Mouse (Mus musculus): ENCODE measurements around the gene Astn1. TPM values are rescaled to one million over a fixed set of nuclear protein-coding genes. Genes with fewer than 3 reads are reported as not detected.

Gene Astn1
- polyA plus RNA-seq, 1 experiment: 0.02 TPM

GRCm38 (mm10) chr1:158615202-158615601, 253.1 kb downstream of the Astn1 start:
- Histone ChIP-seq H3K4me1 (ENCODE audit: control insufficient read depth, insufficient read depth, insufficient read length) (no peaks in the 10 kb centered on the region), H3K27me3 (ENCODE audit: control insufficient read depth, insufficient read depth, low read length) (no peaks in the 10 kb centered on the region), H3K27ac (ENCODE audit: insufficient read depth, low read length) (no peak overlapping the region), H3K36me3 (ENCODE audit: control insufficient read depth, insufficient read depth, low read length) (no peaks in the 10 kb centered on the region), H3K4me3 (ENCODE audit: extremely low read depth, insufficient read depth, insufficient read length) (no peak overlapping the region)
- DNase-seq (ENCODE audit: low read depth in 1 of 2, low spot score in 2 of 2): no peak
- WGBS: 81% methylated on average over 1 of the region's 1 CpGs
- TF ChIP-seq POLR2A (IDR thresholded peaks at IDR 0.05; ENCODE audit: low read depth, low read length) (no peak), CTCF (IDR thresholded peaks at IDR 0.05; ENCODE audit: extremely low read depth, insufficient read depth, insufficient read length, insufficient replicate concordance) (no peak)

GRCm38 (mm10) chr1:158617943-158618342, 255.9 kb downstream of the Astn1 start:
- Histone ChIP-seq H3K36me3 (ENCODE audit: control insufficient read depth, insufficient read depth, low read length) (no peaks in the 10 kb centered on the region), H3K4me1 (ENCODE audit: control insufficient read depth, insufficient read depth, insufficient read length) (no peaks in the 10 kb centered on the region), H3K27ac (ENCODE audit: insufficient read depth, low read length) (no peak overlapping the region), H3K27me3 (ENCODE audit: control insufficient read depth, insufficient read depth, low read length) (no peaks in the 10 kb centered on the region), H3K4me3 (ENCODE audit: extremely low read depth, insufficient read depth, insufficient read length) (no peak overlapping the region)
- TF ChIP-seq CTCF (IDR thresholded peaks at IDR 0.05; ENCODE audit: extremely low read depth, insufficient read depth, insufficient read length, insufficient replicate concordance) (no peak), POLR2A (IDR thresholded peaks at IDR 0.05; ENCODE audit: low read depth, low read length) (no peak)
- WGBS: 84% methylated on average over 4 of the region's 4 CpGs
- no peak for DNase-seq (ENCODE audit: low read depth in 1 of 2, low spot score in 2 of 2)

GRCm38 (mm10) chr1:158632935-158633334, 270.9 kb downstream of the Astn1 start:
- Histone ChIP-seq H3K4me1 (ENCODE audit: control insufficient read depth, insufficient read depth, insufficient read length) (no peaks in the 10 kb centered on the region), H3K36me3 (ENCODE audit: control insufficient read depth, insufficient read depth, low read length) (no peaks in the 10 kb centered on the region), H3K27me3 (ENCODE audit: control insufficient read depth, insufficient read depth, low read length) (no peaks in the 10 kb centered on the region), H3K4me3 (ENCODE audit: extremely low read depth, insufficient read depth, insufficient read length) (no peak overlapping the region), H3K27ac (ENCODE audit: insufficient read depth, low read length) (no peak overlapping the region)
- TF ChIP-seq POLR2A (IDR thresholded peaks at IDR 0.05; ENCODE audit: low read depth, low read length) (no peak), CTCF (IDR thresholded peaks at IDR 0.05; ENCODE audit: extremely low read depth, insufficient read depth, insufficient read length, insufficient replicate concordance) (no peak)
- no peak for DNase-seq (ENCODE audit: low read depth in 1 of 2, low spot score in 2 of 2)
- WGBS: 76% methylated on average over 4 of the region's 4 CpGs

- H3K36me3 ChIP-seq (ENCODE audit: control insufficient read depth, insufficient read depth, low read length): no peaks in the 10 kb centered on the region
- no peak overlapping the region for H3K4me3 ChIP-seq (ENCODE audit: extremely low read depth, insufficient read depth, insufficient read length)
- H3K4me1 ChIP-seq (ENCODE audit: control insufficient read depth, insufficient read depth, insufficient read length): no peaks in the 10 kb centered on the region
- no peak for TF ChIP-seq POLR2A (IDR thresholded peaks at IDR 0.05; ENCODE audit: low read depth, low read length)
- TF ChIP-seq CTCF (IDR thresholded peaks at IDR 0.05; ENCODE audit: extremely low read depth, insufficient read depth, insufficient read length, insufficient replicate concordance): no peak
- DNase-seq (ENCODE audit: low read depth in 1 of 2, low spot score in 2 of 2): no peak
- whole genome bisulfite sequencing: 83% methylated on average over 2 of the region's 2 CpGs
- no peak overlapping the region for H3K27ac ChIP-seq (ENCODE audit: insufficient read depth, low read length)
- H3K27me3 ChIP-seq (ENCODE audit: control insufficient read depth, insufficient read depth, low read length): no peaks in the 10 kb centered on the region
Observed at GRCm38 (mm10) chr1:158633441-158633840, 271.4 kb downstream of the Astn1 start.

GRCm38 (mm10) chr1:158641306-158641705, 279.2 kb downstream of the Astn1 start:
- H3K27me3 ChIP-seq (ENCODE audit: control insufficient read depth, insufficient read depth, low read length): no peaks in the 10 kb centered on the region
- no peak overlapping the region for H3K4me3 ChIP-seq (ENCODE audit: extremely low read depth, insufficient read depth, insufficient read length)
- no peaks in the 10 kb centered on the region for H3K36me3 ChIP-seq (ENCODE audit: control insufficient read depth, insufficient read depth, low read length)
- no peak overlapping the region for H3K27ac ChIP-seq (ENCODE audit: insufficient read depth, low read length)
- 82% methylated on average over 2 of the region's 2 CpGs for WGBS
- no peak for DNase-seq (ENCODE audit: low read depth in 1 of 2, low spot score in 2 of 2)
- TF ChIP-seq POLR2A (IDR thresholded peaks at IDR 0.05; ENCODE audit: low read depth, low read length) (no peak), CTCF (IDR thresholded peaks at IDR 0.05; ENCODE audit: extremely low read depth, insufficient read depth, insufficient read length, insufficient replicate concordance) (no peak)
- H3K4me1 ChIP-seq (ENCODE audit: control insufficient read depth, insufficient read depth, insufficient read length): no peaks in the 10 kb centered on the region

DNA sequence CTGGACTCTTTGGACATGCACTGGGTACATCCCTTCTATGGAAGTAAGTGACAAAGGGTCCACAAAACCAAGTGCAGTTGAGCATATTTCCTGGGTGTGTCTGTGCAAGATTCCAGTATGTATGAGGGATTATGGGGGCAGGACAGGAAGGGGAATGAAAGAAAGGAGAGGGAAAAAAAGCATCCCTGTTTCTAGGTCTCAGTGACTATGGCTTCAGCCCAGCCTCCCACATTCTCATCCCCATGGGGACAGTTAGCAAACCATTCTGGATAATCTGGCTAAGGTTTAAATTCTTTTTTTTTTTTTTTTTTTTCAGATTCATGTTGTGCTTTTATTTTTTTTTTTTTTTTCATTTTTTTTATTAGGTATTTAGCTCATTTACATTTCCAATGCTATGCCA, 280.2 kb downstream of the Astn1 start:
- no peak overlapping the region for H3K4me3 ChIP-seq (ENCODE audit: extremely low read depth, insufficient read depth, insufficient read length)
- no peak overlapping the region for H3K27ac ChIP-seq (ENCODE audit: insufficient read depth, low read length)
- no peaks in the 10 kb centered on the region for H3K4me1 ChIP-seq (ENCODE audit: control insufficient read depth, insufficient read depth, insufficient read length)
- TF ChIP-seq POLR2A (IDR thresholded peaks at IDR 0.05; ENCODE audit: low read depth, low read length) (no peak), CTCF (IDR thresholded peaks at IDR 0.05; ENCODE audit: extremely low read depth, insufficient read depth, insufficient read length, insufficient replicate concordance) (no peak)
- H3K27me3 ChIP-seq (ENCODE audit: control insufficient read depth, insufficient read depth, low read length): no peaks in the 10 kb centered on the region
- no peaks in the 10 kb centered on the region for H3K36me3 ChIP-seq (ENCODE audit: control insufficient read depth, insufficient read depth, low read length)
- DNase-seq (ENCODE audit: low read depth in 1 of 2, low spot score in 2 of 2): no peak

GRCm38 (mm10) chr1:158652799-158653198, 290.7 kb downstream of the Astn1 start:
- no peak overlapping the region for H3K4me3 ChIP-seq (ENCODE audit: extremely low read depth, insufficient read depth, insufficient read length)
- no peaks in the 10 kb centered on the region for H3K4me1 ChIP-seq (ENCODE audit: control insufficient read depth, insufficient read depth, insufficient read length)
- H3K27me3 ChIP-seq (ENCODE audit: control insufficient read depth, insufficient read depth, low read length): no peaks in the 10 kb centered on the region
- 73% methylated on average over 2 of the region's 2 CpGs for WGBS
- no peak overlapping the region for H3K27ac ChIP-seq (ENCODE audit: insufficient read depth, low read length)
- H3K36me3 ChIP-seq (ENCODE audit: control insufficient read depth, insufficient read depth, low read length): no peaks in the 10 kb centered on the region
- no peak for DNase-seq (ENCODE audit: low read depth in 1 of 2, low spot score in 2 of 2)
- no peak for TF ChIP-seq POLR2A (IDR thresholded peaks at IDR 0.05; ENCODE audit: low read depth, low read length)
- TF ChIP-seq CTCF (IDR thresholded peaks at IDR 0.05; ENCODE audit: extremely low read depth, insufficient read depth, insufficient read length, insufficient replicate concordance): no peak

All from spleen, adult 2 months (tissue).